17 mouse cellular contexts compared by ENCODE assay signal in genomic region chr4:42963480-42963879, GRCm38 (mm10). TPM values are rescaled to one million over a fixed set of nuclear protein-coding genes. Genes with fewer than 3 reads are reported as not detected.
DNase-seq lines count a peak whose midpoint lies in the region; TF ChIP-seq lines count a peak whose summit lies in the region.
"Had no signal": no experiment of that assay in that cellular context is flagged by ENCODE, and none has a peak within 500 bp of the region (broad histone marks: within the 10 kb centered on the region; RNA-seq: fewer than 3 reads in every experiment).

No protein-coding gene starts in this region.

- H3K27ac ChIP-seq in gastrocnemius, adult 2 months = no peak overlapping the region
- H3K27ac ChIP-seq: forebrain, embryonic 13.5 days; limb, embryonic 12.5 days had no signal

- TF ChIP-seq CTCF in gastrocnemius, adult 2 months (IDR thresholded peaks at IDR 0.05) = peak; percentile 40; the same call in 1 of the 2 replicates

- no peaks in the 10 kb centered on the region for H3K27me3 ChIP-seq in splenic B cell, adult 2 months (ENCODE audit: control insufficient read depth, insufficient read depth, low read length, poor library complexity, severe bottlenecking)

- no peak overlapping the region for H3K4me3 ChIP-seq in gastrocnemius, adult 2 months
- H3K4me3 ChIP-seq: forebrain, embryonic 13.5 days; limb, embryonic 12.5 days had no signal

- intact Hi-C loops in gastrocnemius, adult 2 months (cut with DNase I) = no loop called here

- no peaks in the 10 kb centered on the region for H3K36me3 ChIP-seq in splenic B cell, adult 2 months (ENCODE audit: control insufficient read depth, insufficient read depth, low read length, poor library complexity, severe bottlenecking)
- H3K36me3 ChIP-seq: limb, embryonic 12.5 days had no signal

- DNase-seq in gastrocnemius, adult 2 months = no peak
- DNase-seq in gastrocnemius, adult 18-20 months (ENCODE audit: low spot score) = no peak
- peak; percentile 28 to 30 for DNase-seq in kidney, postnatal 4 days
- no peak for DNase-seq in kidney, adult 8-10 months
- DNase-seq in thymus, postnatal 14 days = peak; percentile 40
- DNase-seq in thymus, postnatal 36 days = no peak
- DNase-seq in splenic B cell, adult 2 months (ENCODE audit: low read depth, low spot score) = peak; percentile 35
- no peak for DNase-seq in testis, postnatal 14 days (ENCODE audit: low spot score)
- DNase-seq: adrenal gland, postnatal 36 days; embryo, embryonic 11 days; heart, adult 18-20 months; heart, postnatal 36 days; lung, adult 2 months; retina, postnatal 1 day had no signal

RNA-seq across cellular contexts. Expression of gene 1700022I11Rik, which starts 5.9 kb away (rescaled TPM):
- not detected for total RNA-seq in gastrocnemius, adult 2 months (2021)
- not detected for total RNA-seq in gastrocnemius, adult 18-20 months (2021)
- total RNA-seq: adrenal gland, postnatal 36 days; heart, adult 18-20 months; heart, postnatal 36 days had no signal

RNA-seq across cellular contexts. Expression of gene Dnajb5, which starts 13.9 kb away (rescaled TPM):
- total RNA-seq in gastrocnemius, adult 2 months (2021) = 100 to 1,000 TPM; 178 to 216 TPM
- total RNA-seq in gastrocnemius, adult 18-20 months (2021) = 100 to 1,000 TPM; 198 to 225 TPM

RNA-seq across cellular contexts. Expression of gene Vcp, which starts 36.8 kb away (rescaled TPM):
- total RNA-seq in gastrocnemius, adult 2 months (2021) = 100 to 1,000 TPM; 229 to 272 TPM
- 100 to 1,000 TPM; 248 to 282 TPM for total RNA-seq in gastrocnemius, adult 18-20 months (2021)

RNA-seq across cellular contexts. Expression of gene Fancg, which starts 46.8 kb away (rescaled TPM):
- total RNA-seq in gastrocnemius, adult 2 months (2021) = 1 to 10 TPM in 1 of 2 experiments, under 1 TPM in 1; 0.84 to 1.2 TPM
- 1 to 10 TPM; 1.4 to 1.8 TPM for total RNA-seq in gastrocnemius, adult 18-20 months (2021)

RNA-seq across cellular contexts. Expression of gene Phf24, which starts 47.0 kb away (rescaled TPM):
- 1 to 10 TPM in 1 of 2 experiments, under 1 TPM in 1; 0.41 to 1.3 TPM for total RNA-seq in gastrocnemius, adult 2 months (2021)
- total RNA-seq in gastrocnemius, adult 18-20 months (2021) = under 1 TPM; 0.26 to 0.66 TPM
- total RNA-seq: neutrophil, adult 5-6 weeks had no signal

Comparison
In these comparisons a context has a peak if more than half of its experiments do, and no peak if none do; other contexts are left out.
1. DNase-seq: peak in kidney, postnatal 4 days (2 of 2), thymus, postnatal 14 days (single experiment) and splenic B cell, adult 2 months (single experiment); none in gastrocnemius, adult 2 months (single experiment), gastrocnemius, adult 18-20 months (single experiment), kidney, adult 8-10 months (0 of 2), thymus, postnatal 36 days (0 of 2) and testis, postnatal 14 days (single experiment).